Mouse (Mus musculus) cerebellum, postnatal 10 days (tissue): Measurements from ENCODE around the gene AY761184.
"Not testable (repeated sequence)": the region's sequence is repeated elsewhere in the genome, so short reads cannot be mapped to it uniquely, and the experiment has no call there.

Source experiments
- DNase-seq, 2 experiments: peaks; one replicate each; pipeline ENCODE4 v3.0.0; 2021; ENCODE audit warnings: mixed read lengths in 2 of 2

Gene AY761184

GRCm38 (mm10) chr8:21703545-21703944, at the start of gene AY761184:
Gene AY761184, minus strand, starts transcription at chr8:21703645.
- not testable (repeated sequence) for DNase-seq

GRCm38 (mm10) chr8:21665497-21665896, 37.9 kb downstream of the AY761184 start, which contains the start of gene Defa34:
Gene Defa34, plus strand, starts transcription at chr8:21665797.
- DNase-seq, result not testable (repeated sequence)

GRCm38 (mm10) chr8:21655480-21655879, 48.0 kb downstream of the AY761184 start, which contains the start of gene Defa17:
Gene Defa17, plus strand, starts transcription at chr8:21655780.
- DNase-seq, result not testable (repeated sequence)
